Mouse (Mus musculus): ENCODE measurements at regions not wholly inside any gene's neighbourhood (a gene's known extent, or its start where the extent isn't known, plus 50 kb on each side); places are given as distances from the start of the nearest gene placed in this dataset.
A peak's percentile ranks its signal among the peaks of the same experiment; 100 is the strongest.

DNA sequence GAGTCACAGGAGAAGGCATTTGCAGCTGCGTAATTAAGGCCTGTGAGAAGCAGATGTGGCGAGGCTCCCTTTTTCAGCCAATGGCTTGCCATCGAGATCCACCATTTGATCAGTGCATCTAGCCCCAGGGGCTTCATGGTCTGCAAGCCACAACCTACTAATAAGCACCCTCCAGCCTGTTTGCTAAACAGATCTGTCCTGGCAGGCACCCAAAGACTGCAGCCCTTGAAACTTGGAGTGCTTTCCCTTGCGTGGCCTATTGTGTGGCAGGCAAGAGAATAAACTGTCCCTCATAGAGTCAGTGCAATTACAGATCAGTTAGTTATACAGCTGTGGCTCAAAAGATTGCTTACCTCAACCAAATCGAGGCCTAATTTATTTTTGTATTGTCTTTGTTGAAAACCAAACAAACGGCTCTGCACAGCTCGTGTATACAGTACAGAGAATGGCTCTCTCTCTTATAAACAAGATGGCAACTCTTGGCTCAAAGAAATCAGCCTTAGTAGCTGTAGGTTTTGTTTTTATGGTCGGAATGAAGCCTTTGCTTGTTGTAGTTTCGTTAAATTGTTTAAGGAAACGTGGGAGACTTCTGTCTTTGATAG, 195.9 kb upstream of the Satb2 start:
- DNase-seq (ENCODE audit: low spot score in 2 of 2), result no peak

DNA sequence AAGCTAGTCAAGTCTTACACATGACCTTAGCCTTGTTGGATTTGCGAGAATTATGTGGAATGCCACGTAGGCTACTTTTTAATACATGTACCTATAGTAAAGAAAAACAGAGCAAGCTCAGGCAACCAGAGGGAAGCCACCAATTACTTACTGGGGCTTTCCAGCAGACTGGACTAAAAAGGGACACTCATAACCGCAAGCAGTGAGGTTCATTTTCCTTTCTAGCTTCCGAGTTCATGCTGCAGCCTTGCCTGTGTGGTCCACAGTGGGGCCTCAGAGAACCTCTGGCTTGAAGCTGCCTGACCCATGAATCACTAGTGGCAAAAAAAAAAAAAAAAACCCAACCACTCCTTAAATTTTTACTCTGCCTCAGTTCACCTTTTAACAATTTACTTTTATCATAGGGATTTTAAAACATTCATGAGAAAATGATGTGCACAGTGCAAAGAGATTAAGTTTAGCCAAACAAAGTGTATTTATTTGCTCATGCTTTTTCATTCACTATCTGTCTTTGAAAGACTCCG, 188.6 kb upstream of the 1700066M21Rik start:
- no peak for DNase-seq (ENCODE audit: low spot score in 2 of 2)

DNA sequence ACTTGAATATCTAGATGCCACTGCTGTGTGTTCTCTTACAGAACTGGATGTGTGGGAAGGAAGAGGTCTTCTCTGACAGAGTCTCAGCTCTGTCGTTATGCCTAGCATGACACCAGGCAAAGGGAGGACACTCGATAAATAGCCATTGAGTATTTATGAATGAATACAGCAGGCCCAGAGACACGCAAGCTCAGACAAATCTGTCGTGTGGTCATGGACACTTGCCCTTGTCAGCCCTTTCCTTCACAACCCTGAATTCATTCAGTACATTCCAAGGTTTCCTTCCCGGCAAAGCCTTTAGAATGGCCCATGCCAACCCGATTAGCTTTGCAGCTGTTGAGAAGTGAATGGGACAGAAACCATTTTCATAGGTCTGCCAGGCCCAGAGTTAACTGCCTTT, 176.1 kb upstream of the 1700066M21Rik start:
- DNase-seq (ENCODE audit: low spot score in 2 of 2), result no peak

DNA sequence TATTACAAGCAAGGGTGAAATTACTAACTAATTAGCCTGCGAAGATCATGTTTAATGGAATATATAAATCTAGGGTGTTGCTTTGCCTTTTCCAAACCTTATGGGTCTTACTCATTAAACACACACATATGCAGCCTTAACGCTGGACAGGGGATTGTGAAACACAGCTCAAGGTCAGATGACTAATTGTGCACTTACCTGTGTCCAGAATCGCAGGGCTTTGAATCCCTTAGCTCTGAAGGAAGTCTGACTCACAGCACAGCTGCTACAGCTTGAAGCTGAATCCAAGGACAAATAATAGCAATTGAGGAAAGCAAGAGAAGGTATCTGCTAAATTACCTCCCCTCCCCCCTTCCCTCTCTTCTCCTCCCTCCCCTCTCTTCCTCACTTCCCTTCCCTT, 173.1 kb upstream of the 1700066M21Rik start:
- no peak for DNase-seq (ENCODE audit: low spot score in 2 of 2)

DNA sequence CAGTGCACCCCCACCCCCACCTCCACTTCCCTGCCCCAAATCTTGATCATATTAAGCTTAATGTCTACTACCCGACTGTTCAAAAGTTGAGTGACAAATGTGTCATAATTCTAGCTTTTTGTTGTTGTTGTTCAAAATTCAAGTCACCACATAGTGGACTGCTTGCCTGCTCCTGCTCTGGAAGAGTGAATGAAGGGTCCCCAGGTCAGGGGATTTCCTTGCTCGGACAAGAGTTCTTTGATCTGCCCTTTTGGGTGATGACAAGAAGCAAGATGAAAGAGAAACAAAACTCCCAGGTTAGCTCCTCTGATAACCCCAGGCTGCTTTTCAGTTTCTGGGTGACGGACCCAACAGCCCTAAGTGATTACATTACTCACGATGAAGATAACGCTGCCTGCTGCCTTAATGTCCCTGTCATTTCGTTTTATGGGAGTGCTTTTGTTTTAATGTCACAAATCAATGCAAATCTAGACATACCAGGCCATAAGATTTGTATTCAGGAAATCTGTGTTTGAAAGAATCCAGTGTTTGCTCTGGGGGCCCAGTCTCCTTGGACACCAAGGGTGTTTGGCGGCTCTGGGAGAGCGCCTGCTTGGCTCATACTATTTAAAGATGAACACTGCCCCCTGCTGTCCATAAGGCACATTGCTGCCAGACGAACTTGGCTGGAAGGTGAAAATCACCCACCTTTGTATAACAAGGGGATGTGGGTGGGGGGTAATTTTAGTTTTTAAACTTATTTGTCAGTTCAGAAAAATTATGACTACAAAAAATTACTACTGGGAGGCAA, 172.0 kb upstream of the 1700066M21Rik start:
- DNase-seq (ENCODE audit: low spot score in 2 of 2), result peak; percentile 10 to 54

DNA sequence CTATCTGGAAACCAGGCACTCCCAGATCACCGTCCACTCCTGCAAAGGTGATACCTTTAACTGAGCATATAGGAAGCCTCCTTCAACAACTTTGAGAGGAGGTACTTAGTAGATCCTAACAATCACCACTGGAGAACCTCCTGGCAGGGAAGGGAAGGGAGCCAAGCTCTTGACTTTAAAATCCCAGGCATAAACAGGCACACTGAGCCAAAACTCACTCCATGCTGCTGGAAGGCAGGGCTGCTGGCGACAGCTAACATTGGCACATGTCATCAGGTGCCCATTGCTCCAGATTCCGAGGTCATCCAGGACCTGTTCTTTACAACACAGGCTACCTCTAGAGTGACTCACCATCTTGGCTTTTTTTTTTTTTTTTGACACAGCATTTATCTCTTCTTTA, 170.9 kb upstream of the 1700066M21Rik start:
- DNase-seq (ENCODE audit: low spot score in 2 of 2), result no peak

DNA sequence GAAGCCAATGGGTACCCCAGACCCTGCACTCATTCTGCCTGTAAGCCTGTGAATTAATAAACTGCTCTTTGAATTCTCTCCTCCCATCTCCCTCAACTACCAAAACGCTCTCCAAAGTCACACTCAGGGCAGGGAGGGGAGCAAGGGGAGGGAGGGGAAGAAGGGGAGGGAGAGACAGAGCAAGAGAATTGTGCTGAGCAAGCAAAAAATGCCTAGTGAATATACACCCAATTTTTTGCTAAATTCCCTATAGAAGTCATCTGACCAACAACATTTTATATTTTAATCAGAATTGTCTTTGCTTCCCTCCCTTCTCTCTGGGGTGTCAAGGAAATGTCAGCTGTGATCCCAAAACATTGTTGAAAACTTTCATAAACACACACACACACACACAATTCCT, 170.5 kb upstream of the 1700066M21Rik start:
- no peak for DNase-seq (ENCODE audit: low spot score in 2 of 2)

DNA sequence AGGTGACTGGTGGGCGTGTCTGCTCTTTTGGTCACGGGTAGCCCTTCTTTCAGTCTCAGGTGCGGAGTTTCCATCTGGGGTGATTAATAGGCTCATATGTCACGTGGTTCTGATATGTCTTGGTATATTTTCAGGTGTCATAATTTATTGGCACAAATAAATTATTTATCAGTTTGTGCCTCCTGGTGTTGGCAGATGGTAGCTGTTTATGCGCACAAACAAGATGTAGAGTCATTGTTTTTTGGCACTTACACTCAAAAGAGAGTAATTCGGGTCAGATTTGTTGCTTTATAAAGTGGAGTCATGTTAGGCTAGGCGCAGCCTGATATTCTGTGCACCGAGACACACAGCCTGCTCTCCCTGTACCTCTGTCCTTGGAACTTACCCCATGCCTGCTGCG, 169.0 kb upstream of the 1700066M21Rik start:
- DNase-seq (ENCODE audit: low spot score in 2 of 2), result no peak

DNA sequence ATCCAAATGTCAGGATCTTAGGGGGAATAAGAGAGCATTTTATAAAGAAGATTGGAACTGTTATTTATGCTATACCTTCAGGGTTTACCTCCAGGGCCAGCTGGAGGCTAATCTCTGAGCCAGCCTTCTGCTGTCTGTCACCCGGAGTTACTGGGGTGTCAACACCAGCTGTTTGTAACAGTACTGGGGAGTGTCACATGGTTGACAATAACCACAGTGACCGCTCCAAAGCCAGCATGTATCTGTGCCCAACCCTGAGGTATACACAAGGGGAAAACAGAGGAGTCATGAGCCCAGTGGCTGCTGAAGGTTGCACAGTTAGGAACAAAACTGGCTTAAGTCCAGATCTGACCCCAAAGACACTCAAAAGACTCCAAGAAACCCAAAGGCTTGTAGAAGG, 168.1 kb upstream of the 1700066M21Rik start:
- no peak for DNase-seq (ENCODE audit: low spot score in 2 of 2)

DNA sequence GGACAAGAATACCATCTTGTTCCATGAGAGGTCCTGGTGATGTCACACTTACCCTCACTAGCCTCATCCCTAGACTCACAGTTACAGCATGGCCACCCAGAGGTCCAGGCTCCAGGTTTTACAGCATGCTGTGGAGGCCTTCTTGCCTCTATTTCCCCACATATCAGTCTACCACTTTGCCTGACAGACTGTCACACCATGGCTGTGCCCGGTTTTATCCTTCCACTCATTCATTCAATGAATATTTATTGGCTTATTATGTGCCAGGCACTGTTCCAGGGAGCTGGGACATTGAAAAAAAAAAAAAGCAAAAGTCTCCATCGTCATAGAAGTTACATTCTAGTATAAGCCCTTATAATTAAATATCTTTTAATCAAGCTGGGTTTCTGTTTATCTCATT, 166.4 kb upstream of the 1700066M21Rik start:
- DNase-seq (ENCODE audit: low spot score in 2 of 2), result no peak

DNA sequence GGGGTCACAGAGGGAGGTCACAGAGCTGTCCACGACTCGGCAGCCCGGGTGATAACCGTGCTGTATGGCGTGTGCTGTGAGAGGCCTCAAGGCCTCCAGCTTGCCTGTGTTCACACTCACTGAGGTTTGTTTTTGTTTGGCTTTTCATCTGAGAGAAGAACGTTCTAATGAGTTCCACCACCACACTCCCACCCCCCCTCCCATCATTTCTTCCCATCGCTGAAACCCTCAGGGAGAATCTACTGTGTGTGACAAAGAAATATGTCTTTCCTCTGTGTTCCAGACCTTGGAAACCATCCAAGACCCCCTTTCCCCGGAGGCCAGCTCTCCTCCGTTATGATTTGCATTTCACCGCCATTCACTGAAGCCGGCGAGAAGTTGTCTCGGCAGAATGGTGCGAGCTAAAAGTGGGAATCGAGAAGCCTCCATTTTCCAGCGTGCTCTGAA, 164.0 kb upstream of the 1700066M21Rik start:
- no peak for DNase-seq (ENCODE audit: low spot score in 2 of 2)

DNA sequence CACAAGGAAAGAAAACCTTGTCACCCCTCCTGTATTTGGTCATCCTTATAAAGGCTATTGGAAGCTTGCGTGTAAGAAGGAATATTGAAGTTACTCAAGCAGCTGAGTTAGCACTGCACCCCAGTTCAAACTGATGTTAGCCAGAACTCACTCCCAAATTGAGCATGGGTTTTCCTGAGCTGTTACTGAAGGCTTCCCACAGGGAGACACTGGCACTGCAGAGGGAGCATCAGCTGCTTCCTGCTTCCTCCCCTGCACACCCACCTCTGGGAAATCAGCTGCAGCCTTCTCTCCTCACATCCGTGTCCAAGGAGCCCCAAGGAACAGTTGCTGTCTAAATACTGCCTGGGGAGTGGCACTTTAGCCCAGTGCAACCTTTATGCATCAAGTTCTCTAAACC, 163.2 kb upstream of the 1700066M21Rik start:
- no peak for DNase-seq (ENCODE audit: low spot score in 2 of 2)

DNA sequence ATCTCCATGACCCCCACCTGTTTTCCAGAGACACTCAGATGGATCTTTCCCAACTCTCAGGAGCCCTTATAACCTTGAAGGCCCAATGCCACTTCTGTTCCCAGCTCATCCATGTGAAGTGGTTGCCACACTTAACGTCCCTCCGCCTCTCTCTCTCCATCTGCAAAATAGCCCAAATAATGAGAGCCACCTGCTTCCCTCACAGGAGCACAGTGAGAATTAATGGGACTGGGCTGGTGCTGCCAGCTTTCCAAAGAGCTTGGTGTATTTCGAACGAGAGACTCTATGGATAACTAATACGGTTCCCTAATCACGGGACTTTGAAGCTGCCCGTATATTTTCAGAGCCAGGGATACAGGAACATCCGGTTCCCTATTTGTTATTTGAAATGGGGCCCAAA, 159.8 kb upstream of the 1700066M21Rik start:
- no peak for DNase-seq (ENCODE audit: low spot score in 2 of 2)

DNA sequence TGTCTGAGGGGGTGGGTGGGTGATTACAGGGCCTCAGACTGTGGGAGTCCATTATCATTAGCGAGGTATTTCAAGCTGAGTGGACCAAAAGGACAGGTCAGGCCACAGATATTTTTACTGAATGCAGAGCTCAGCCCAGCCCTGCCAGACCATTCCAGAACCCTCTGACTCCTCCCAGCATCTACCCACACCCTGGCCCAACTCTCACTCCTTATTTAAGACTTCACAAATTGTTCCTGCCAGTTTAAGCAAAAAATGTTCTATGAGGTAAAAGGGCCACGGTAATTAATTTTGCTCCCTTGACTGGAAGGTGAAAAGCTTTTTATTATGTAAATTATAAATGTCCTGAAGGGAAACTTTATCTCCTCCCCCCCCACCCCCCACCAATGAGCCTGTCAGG, 159.3 kb upstream of the 1700066M21Rik start:
- no peak for DNase-seq (ENCODE audit: low spot score in 2 of 2)

DNA sequence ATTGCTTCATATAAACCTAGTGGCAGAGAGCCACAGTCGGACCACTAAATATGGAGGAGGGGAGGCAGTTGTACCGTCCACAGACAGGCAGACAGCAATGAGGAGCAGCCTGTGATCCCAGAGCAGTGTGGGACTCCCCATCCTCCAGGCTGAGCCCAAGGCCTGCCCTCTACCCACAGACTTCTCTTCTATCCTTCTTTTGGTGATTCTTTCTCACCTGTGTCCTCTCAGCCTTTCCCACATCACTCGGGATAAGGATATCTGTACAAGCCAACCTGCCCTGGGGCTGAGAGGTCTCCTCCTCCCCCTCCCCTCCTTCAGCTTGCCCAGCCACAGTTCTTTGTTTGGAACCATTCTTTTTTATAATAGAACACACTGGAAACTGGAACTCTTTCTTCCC, 158.8 kb upstream of the 1700066M21Rik start:
- DNase-seq (ENCODE audit: low spot score in 2 of 2), result no peak

DNA sequence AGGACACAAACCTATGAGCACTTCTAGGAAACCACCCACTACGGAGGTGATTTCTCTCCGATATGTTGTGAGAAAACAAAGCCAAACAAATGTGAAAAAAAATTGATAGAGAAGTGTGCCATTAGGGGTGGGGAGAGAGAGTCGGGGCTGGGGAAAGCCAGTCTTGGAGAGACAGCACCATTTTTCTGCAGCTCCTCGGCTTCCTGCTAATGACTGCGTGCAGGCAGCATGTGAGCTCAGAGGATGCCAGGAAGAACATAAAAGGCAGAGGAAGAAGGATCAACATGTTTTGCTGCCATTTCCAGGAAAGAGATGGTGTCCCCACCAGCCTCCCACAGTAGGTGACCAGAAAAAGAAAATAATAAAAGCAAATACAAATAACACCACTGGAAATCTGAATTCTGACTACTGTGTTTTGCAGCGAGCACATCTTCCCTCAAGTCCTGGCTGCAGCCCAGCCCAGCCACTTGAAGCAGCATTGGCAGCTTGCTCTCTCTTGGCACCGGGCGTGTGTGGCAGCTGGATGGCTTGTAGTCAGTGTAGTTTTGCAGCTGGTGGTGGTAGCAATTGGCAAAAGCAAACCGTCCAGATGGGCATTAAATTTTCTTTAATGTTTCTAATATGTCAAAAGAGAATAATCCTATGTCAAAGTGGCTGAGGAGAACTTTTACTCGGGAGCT, 152.9 kb upstream of the 1700066M21Rik start:
- DNase-seq (ENCODE audit: low spot score in 2 of 2), result no peak

DNA sequence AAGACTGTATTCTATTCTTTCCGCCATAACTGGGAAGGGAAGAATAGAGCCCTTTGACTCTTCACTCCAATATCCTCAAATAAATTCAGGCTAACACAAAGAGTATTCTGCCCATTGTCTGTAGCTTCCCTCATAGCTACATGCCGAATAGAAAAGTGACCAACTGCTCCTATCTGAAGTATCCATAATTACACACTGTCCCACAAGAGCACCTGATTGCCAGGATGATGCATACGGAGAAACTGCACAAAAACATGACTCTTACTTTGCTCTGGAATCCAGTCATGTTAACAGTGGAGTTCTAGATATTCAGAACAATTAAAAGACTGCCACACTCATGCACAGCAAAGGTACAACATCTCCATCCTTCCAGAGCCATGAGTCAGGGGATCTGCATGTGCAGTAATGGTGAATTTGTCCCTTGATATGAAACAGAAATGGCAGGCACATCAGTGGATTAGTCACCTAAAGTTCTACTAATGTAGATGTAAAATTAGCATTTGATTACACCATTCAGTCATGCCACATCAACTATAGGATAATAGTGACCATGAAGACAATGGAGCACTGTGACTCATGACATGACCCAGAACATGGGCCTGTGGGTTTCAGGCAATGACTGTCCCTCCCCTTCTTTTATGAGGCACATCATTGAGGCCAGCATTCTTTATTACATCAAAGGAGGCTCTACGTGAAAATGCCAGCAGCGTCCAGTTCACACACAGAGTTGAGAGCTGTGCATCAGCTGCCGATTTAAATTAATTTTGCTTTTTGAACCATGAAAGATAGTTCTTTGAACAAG, 133.6 kb upstream of the 1700066M21Rik start:
- no peak for DNase-seq (ENCODE audit: low spot score in 2 of 2)

DNA sequence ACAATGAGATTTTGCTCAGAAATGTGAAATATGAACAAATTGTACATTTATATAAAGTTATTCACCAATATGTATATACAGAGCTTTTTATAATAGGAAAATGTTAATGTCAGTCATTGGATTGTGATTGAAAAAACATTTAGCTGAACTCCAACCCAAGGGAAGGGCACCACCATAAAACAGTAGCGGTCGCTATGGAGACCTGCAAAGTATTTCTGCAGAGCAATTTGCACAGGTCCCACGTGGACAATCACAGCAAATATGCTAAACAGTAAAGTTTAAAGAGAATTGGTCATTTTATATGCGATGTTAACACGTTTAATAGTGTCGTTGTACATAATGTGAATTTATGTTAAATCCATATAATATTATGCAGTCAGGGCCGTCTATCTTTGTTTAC, 117.8 kb upstream of the 1700066M21Rik start:
- DNase-seq (ENCODE audit: low spot score in 2 of 2), result no peak

DNA sequence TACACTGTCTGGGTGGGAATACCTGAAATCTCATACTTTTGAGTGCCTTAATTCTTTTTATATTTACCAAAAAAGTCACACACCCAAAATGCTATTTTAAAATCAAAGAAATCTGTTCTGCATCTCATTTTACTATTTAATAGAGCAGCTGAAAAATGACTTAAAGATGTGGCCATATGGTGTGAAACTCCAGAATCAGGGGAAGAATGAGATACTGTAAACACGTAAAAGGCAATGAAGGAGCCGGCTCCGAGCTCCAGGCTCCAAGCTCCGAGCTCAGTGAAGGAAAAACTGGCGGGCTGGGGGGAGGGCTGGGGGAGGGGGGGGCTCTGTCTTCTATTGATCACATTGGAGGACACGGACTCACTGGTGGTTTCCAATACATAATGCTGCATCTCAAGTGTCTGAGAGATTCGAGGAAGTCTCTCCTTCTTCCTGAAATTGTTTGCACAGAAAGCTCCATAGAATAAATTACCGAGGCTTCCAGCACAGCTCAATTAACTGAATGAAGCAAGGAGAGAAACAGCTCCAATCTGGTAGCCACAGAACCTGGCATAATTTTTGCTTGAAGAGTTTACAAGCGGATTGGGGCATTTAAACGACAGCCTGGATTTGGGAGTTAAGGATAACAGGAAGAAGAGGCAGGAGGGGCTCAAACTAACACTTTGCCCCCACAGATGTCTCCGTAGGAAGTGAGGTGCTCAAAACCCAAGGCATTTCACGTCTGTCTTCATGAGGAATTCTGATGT, 112.2 kb upstream of the 1700066M21Rik start:
- DNase-seq (ENCODE audit: low spot score in 2 of 2), result no peak

DNA sequence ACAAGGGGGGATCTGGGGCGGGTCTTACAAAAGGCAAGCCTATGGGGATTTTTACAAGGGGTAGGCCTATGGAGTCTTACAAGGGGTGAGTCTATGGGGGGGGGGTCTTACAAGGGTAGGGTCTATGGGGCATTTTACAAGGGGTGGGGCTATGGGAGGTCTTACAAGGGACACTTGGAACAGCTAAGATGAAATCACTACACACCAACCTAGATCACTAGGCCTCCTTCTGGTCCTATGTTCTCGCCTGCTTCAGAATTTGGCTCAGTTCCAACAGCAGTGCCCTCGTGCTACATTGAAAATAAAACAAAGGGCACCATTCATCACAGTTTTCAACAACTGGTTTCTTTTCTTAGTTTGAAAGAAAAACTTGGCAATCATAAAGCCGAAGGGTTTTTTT, 110.7 kb upstream of the 1700066M21Rik start:
- no peak for DNase-seq (ENCODE audit: low spot score in 2 of 2)

DNA sequence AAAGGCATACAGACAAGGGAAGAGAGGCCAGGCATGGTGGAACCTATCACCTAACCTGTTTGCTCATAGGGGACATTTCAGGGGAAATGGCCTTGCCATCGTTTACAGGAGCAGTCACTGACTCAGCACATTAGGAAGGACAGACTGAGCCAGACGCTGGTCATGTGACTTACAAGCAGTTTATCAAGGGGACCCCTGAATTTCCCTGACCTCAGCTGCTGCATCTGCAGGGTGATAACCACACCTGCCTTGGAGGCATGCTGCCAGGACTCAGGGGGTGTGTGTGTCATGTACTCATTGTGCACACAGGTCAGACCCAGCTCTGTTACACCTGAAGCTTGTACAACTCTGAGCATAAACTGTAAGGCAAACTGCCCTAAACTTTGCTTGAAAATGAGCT, 109.6 kb upstream of the 1700066M21Rik start:
- no peak for DNase-seq (ENCODE audit: low spot score in 2 of 2)
